Mouse (Mus musculus) lung, postnatal 10 days (tissue): Measurements from ENCODE around the gene Carhsp1.
A peak's percentile ranks its signal among the peaks of the same experiment; 100 is the strongest.

Experiments used
- DNase-seq: peaks from one replicate; pipeline ENCODE4 v3.0.0; 2021

Carhsp1 gene

DNA sequence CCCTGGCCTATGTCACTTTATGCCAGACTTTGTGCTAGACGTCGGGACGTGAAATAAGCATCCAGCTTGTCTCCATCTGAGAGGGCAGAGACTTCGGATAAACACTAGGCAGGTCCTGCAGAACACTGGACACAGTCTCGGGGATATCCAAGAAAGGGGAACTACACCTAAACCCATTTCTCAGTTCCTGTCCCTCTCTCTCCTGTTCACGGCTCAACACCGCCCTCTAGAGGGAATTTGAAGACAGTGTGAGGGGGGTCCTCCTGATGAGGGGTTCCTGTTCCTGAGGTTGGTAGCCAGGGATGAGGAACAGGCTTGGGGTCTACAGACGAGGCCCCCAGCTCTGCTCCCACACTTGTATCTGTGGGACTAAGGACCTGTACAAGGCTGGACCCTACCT is 2.2 kb upstream of the Carhsp1 start:
- peak; percentile 79 for DNase-seq

DNA sequence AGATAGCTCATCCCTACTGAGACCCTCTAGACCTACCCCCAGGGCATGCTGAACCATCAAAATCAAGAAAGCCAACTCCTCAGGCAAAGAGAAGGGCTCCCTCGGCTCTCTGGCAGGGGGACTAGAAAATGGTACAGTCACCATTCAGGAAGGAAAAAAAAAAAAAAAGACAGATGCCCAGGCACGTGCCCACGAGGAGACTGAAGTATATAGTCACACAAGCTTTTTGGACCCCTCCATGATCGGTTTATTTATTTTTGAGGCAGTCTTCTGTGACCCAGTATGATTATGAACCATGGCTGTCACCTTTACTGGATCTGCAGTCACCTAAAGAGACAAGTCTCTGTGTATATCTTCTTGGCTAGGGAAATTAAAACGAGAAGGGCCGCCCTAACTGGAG is 1.4 kb upstream of the Carhsp1 start:
- no peak for DNase-seq

DNA sequence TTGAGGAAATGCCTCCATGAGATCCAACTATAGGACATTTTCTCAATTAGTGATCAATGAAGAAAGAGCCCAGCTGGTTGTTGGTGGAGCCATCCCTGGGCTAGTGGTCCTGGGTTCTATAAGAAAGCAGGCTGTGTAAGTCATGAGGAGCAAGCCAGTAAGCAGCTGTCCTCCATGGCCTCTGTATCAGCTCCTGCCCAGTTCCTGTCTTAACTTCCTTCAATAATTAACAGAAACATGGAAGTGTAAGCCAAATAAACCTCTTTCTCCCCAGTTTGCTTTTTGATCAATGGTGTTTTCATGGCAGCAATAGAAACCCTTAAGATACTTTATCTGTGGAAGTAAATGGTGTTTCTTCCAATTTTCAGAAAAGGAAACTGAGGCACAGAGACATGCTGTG is 856 bp upstream of the Carhsp1 start:
- no peak for DNase-seq

DNA sequence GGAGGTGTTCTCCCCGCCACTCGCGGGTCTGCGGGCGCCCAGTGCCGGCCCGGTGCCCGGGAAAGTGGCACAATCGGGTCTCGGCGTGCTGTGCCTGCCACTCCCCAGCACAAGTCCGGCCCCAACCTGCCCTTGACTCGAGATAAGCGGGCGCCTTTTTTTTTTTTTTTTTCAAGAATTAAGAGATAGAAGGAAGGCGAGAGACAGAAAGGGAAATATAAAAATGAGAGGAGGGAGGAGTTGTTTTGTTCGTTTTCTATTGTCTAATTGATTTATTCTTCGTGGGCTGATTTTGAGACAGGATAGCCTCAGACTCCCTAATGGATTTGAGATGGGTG is 364 bp upstream of the Carhsp1 start:
- DNase-seq = no peak

DNA sequence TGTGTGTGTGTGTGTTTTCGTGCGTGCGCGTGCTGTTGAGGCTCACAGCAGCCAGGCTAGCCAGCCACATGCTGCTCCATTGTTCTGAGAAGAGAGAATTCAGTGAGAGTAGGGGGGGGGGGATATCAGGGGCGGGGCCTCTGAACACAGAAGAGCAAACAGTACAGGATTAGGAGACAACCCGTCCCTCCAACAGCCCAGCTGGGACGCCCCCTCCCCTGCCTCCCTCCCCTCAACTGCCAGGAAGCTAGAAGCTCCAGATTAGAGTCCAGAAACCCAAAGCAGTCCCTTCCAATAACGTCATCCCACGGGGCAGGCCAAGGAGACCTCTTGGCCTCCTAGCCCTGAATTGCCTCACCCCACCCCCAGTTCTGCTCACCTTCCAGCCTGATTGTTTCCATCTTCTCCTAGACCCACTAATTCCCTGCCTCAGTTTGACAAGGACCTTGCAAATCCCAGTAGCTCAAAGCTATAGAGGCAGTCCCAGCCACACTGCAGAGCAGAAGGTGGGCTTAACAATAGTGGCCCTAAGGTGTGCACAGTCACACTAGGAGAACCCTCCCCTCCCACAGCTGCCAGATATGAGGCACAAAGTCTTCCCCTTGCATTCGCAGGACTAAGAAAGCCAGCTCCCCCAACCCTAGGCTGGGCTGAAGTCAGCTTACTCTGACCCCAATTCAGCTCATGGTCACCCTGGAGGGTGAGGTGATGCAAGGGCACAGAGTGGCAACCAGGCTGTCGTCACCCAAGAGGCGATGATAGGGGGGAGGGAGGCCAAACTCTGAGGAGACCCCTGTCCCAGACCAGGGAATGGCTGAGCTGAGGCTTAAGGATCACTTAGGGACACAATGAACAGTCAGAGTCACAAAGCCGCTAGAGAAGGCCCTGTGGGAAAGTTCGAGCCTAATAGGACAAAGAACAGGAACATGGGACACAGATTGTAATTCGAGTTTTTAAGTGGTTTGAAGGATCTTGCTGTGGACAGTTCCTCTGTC is 1.6 kb downstream of the Carhsp1 start:
- peak; percentile 46 for DNase-seq

DNA sequence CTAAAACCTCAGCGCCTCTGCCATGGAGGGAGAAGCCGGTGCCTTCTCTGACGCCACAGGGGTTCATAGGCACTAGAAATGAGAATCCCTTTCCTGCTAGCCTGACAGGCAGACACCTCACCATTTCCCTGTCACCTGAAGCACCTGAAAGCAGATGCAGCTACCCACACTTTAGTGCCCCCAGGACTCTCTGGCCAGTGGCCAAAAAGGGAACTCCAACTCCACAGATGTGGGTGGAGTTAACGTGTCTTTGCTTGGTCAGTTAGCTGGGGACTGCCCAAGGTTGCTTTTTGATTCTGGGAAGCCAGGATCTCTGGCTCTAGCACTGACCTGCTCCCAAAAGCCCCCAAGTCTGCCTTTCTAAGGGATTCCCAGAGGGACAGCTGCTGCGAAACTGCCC is 2.5 kb downstream of the Carhsp1 start:
- DNase-seq = no peak

DNA sequence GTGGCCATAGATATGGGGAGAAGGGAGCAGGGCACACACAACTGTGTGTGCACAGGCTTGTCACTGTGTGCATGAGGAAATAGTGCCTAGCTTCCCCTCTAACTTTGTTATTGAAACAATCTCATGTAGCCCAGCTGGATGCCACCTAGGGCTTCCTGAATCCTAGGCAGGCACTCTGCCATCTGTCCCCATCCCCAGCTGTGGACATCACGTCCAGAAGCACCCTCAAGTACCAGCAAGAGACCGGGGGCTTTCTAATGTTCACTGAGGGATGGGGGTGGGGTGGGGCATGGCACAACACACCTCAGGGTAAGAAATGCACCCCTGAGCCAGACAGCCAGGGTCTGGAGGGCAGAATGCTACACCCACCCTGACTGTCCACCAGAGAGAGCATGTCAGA is 3.6 kb downstream of the Carhsp1 start:
- DNase-seq = no peak

DNA sequence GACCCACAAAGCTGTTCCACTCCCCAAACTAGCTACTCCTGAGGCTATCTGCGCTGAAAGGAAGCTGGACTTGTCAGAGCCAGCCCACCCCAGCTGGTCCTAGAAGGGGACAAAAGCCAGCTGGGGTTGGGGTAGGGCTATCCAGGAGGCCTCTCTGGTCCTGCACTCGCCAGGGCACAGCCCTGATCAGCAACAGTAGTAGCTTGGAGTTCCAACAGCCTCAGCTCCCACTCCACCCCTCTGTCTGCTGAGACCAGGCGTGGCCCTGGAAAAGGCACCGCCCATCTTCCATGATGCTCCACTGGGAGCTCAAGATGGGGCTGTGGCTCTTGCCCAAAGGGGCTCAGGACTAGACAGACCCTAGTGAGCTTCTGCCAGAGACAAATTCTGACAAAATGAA is 4.1 kb downstream of the Carhsp1 start:
- peak; percentile 64 for DNase-seq

DNA sequence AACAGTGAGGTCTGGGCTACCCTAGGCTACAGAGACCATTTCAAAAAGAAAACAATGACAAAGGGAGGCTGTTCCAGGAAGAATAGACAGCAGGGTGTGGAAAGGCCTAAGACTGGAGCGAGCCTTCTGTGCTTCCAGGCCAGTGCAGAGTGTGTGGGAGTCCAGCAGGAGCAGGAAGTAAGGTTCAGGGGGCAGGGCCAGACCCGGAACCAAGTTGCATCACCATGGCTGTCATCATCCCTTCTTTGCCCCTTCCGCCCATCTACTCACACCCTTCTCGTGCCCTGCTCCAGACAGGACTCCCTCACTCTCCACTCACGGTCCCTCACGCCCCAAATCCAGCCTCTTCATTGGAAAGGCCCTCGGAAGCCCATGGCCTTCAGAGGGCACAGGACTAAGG is 4.7 kb downstream of the Carhsp1 start:
- peak; percentile 71 for DNase-seq

DNA sequence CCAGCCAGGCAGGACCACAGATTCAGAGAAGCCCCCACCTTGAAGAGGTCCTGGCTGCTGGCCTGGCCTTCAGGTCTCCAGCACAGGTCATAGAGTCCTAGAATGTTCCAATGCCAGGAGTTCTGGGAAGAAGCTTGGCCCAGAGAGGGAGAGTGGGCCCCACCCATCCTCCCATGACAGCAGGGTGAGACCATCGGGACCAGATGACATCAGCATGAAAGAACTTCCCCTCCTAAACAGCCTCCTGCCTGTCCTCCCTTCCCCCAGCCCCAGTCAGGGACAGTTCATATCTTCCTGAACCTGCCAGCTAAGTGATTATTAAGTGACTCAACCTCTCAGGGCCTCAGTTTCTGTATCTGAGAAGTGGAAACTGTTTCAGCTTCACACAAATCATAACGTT is 5.5 kb downstream of the Carhsp1 start:
- peak; percentile 85 for DNase-seq

DNA sequence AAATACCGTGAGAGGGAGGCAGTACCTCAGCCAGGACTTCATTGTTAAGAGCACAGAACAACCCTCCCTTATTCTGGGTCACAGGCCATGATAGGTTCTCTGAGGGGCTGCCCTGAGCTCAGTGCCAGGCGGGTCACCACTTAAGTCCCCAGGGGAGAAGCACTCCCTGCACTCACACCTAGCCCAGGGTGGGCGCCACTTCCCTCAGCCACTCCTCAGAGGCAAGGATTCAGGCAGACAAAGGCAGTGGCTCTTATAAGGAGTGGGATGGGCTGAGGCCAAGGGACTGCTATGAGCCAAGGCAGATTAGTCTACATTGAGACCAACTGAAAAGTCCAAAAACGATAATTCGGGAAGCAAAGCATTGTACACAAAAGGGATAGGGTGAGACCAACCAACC is 6.6 kb downstream of the Carhsp1 start:
- no peak for DNase-seq

DNA sequence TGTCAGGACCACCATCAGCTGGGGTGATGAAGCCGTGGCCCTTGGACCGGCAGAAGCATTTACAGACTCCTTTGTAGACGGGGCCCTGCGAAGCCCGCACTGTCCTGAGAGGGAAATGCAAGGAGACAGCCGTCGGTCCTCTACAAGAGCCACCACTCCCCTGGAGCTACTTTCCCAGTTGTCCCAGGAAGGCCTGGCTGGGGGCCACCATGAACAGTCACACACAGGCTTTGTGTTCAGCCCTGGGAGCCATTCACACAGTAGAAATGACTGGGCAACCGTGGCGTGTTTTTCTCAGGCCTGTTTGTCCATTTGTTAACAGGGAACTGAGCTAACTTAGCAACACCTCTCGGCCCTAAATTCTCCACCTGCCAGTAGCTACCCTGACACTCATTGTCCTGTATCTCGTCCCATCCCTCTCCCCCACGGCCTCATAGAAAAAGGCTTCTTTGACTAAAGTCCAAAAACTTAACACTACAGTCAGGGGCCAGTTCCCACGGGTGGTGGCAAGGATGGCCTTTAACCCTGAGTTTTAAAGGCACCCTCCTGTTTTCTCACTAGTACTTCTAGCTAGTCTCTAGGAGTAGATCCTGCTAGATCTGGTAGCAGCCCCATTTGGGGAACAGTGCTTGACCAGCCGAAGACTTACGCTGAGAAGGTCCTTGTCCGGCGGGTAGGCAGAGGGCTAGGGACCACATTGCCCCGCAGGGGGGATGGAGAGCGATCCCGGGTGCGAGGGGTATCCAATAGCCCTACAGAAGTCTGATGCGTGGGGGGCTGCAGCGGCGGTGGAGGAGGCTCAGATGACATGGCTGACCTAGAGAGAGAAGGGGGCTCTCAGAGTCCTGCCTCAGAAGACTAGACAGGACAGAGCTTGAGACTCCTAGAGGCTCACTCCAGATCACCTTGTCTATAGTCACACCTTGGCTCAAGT is 8.1 kb downstream of the Carhsp1 start:
- peak; percentile 28 for DNase-seq

DNA sequence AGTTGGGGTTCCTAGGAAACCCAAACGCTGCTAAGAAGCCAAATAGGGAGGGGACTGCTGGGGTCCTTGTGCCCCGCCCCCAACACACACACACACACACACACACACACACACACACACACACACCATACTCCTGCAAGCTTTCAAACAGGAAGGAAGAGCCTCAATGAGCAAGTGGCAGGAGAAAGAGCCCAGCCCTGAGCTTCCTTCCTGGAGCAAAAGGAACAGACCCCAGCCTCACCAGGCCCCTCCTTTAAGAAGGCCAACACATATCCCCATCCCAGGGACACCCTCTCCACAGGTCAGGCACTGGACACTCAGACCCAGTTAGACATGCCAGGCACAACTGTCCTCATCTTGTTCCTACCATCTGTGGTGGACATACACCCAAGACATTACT is 8.9 kb downstream of the Carhsp1 start:
- DNase-seq = peak; percentile 63

DNA sequence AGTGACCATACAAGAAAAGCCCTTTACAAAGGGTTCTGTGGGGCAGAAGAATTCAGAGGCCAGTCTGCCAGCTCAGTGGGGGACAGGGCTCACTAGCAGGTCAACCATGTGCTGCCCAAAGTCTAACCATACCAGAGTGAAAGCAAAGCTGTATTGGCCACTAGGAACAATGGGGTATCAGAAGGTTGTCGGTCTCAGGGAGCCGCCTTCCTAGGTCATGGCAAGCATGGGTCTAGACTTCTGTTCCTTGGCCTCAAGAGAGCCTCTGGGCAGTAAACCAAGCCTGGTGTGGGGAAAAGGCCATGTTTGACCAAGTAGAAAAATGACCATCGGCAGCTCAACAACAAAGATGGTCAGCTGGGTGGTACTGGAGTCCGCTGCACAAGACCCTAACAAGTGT is 13.2 kb downstream of the Carhsp1 start:
- peak; percentile 42 for DNase-seq

DNA sequence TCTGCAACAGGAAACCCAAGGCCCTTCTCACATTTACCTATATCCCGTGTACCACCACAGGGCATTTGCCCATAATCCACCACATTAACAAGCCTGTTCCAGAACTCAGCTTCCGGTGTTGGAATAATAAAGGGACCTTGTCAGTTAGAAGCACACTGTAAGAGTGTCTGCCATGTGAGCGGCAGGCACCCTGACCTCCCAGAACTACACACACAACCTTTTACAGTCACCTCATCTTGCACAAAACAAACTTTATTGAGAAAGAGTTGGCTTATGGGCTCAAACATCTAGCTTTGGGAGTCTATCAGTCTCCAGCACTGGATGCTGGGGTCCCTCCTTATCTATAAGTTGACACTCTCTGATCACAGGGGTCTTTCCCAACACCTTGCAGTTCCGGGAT is 13.6 kb downstream of the Carhsp1 start:
- DNase-seq = no peak

DNA sequence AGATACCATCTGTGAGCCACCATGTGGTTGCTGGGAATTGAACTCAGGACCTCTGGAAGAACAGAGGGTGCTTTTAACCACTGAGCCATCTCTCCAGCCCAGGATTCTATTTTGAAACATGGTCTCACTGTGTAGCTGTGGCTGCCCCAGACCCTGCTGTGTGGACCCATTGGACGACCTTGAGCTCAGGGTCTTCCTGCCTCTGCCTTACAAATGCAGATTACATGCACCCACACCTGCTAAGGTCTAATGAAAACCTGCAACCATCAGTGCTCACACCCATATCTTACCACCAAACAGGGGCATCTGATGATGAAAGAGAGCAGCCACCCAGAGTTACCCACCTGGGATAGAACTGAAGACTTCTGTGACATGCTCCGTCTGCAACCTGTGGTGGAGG is 15.7 kb downstream of the Carhsp1 start:
- no peak for DNase-seq

DNA sequence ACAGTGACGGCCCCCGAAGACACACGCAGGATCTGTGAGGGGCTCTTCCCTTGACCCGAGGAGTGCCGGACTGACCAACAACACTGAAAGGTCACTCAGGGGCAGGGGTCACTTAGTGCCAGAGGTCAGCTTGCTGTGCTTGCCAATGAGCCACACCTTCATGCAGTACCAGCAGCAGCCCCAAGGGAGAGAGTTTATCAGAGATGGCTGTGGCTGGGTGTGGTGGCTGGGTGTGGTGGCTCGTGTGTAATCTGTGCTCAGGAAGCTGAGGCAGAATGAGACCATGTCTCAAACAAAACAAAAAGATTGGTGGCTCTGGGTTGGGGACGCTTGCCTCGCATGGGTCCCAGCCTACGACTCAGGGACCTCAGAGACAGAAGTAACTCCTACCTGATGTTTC is 16.4 kb downstream of the Carhsp1 start:
- DNase-seq = peak; percentile 35

DNA sequence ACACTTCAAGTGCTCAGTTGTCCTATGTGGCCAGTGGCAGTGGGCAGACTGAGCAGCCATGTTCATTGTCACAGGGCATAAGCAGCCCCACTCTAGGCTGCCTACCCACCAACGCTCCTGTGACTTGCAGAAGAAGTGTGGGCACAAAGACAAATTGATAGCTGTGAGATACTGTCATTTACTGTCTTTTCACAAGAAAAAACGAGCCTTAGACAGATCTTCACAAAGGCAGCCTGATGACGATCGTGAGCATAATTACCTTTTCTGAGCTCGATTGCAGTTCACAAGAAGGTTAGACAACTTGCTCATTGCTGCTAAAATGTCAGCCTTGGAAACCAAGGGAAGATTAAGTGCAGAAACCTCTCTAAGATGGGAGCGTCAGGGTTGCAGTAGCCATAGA is 16.8 kb downstream of the Carhsp1 start:
- DNase-seq = no peak

DNA sequence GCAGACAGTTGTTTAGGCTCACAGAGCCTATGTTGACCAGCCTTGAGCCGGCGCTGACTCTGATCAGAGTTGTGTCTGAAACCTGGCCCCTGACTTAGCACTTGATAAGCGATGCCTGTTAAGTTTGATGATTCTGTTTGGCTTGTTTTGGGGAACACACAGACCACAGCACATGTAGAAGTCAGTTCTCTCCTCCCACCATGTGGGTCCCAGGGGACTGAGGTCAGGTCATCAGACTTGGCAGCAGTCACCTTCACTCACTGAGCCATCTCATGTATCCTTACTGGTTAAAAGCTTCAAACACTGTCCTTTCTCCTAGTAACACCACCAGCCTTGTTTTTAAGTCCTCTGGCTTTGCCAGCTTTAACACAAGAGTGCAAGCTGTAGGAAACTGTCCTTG is 21.9 kb downstream of the Carhsp1 start:
- no peak for DNase-seq

DNA sequence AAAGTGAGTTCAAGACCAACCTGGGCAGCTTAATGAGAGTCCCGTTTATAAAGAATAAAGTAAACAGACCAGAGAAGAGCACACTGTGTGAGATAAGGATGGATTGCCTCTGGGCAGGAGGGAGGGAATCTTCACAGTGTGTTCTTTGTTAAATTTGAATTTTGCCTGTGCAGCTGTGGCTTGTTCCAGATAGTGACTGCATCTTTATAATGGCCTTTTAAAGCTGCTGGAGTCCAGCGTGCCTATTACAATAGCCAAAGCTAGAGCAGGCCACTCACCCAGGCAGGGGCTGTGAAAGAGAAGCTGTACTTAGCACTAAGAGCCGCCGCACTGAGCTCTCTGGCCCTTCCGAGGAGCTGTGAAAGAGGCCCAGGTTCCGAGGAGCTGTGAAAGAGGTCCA is 26.4 kb downstream of the Carhsp1 start:
- DNase-seq = no peak

DNA sequence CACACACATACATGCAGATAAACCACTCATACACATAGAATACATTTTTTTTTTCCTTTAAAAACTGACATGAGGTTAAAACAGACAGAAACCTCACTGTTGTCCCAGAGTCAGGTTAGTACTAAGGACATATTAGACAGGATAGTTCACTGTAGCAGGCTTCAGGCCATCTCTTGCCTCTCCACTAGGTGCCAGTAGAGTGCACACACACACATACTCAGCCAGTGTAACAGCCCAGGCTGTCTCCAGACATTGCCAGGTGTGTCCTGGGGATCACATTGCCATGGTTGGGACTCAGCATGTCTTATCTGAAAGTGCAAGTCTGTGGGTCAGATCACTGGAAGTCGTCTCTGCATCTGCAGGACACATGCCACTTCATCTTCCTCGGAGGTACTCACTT is 28.1 kb downstream of the Carhsp1 start:
- DNase-seq = peak; percentile 61

DNA sequence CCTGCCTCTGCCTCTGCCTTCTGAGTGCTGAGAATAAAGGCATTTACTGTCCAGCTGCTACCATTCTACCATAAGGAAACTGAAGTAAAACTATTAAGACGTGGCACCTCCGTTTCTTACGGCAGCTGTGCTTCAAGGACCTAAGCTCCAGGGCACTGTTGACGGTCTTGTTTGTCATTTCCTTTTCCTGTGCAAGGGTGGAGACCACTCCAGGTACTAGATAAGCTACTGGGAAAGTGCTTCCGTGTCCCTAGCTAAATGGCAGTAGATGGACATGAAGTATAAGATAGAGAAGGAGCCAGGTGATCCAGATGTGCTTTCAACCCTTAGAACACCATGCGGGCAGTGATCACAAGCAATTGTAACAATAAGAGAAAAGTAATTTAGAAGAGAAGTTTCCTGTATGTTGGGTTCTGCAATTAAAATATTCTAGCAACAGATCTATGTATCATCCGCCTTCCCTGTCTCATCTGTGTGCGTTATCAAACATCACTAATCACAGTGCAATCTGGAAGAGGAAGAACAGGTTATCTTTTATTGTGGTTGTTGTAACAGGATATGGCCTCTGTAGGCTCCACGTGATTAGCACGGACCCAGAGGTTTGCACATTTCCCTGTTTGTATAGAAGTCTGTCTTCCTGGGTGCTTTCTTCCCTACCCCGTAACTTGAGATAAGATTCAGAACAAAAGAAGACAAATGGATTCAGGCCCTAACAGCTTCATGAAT is 32.3 kb downstream of the Carhsp1 start:
- no peak for DNase-seq

DNA sequence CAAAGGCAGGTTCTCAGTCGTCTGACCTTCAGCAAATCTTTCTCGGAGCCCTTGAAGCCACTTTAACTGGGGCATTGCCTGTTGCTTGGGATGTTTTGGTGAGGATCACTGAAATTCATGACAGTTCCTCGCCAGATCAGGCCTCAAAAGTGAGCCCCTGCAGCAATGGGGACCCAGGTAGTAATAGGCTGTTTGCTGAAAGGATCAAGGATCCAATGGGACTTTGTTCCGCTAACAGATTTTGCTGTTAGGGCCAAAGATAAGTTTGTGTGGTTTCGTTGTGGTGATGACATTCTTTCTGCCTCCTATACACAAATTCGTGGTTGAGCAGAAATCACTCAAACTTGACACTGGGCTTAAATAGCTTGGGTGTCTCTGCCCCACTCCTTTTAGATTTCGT is 33.8 kb downstream of the Carhsp1 start:
- DNase-seq = no peak
